Mouse (Mus musculus) naive thymus-derived CD4-positive, alpha-beta T cell, adult 2 months (primary cell): ENCODE measurements around the gene Mmgt2.
"Not testable (repeated sequence)": the region's sequence is repeated elsewhere in the genome, so short reads cannot be mapped to it uniquely, and the experiment has no call there.

Experiments used
- DNase-seq: peaks from one replicate; pipeline ENCODE4 v3.0.0-alpha.2; 2011; ENCODE audit warnings: low read depth

The Mmgt2 gene

GRCm38 (mm10) chr11:62645732-62646494, 2.6 kb upstream of the Mmgt2 start:
- no peak for DNase-seq

DNA sequence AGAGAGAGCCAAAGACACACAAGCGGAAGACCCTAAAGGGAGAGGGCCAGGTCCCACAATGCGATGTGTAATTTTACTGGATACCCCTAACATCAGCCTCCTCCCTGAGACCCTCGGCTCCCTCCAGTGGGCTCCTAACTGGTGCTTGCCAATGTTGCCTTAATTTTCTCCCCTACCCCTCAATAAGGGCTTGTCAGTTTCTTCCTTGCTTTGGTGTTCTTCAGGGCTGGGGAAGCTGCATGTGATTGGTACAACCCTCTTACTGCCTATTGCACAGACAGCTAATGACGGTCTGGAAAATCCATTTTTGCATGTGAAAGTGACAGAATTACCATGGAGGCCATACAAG, 2.0 kb upstream of the Mmgt2 start:
- no peak for DNase-seq

- DNase-seq: no peak
Measured at GRCm38 (mm10) chr11:62646958-62647515, 1.4 kb upstream of the Mmgt2 start.

- no peak for DNase-seq
Measured at GRCm38 (mm10) chr11:62647661-62648590, 538 bp upstream of the Mmgt2 start, which contains the start of gene Lrrc75a. Lrrc75a (minus strand) TSS chr11:62648523.

DNA sequence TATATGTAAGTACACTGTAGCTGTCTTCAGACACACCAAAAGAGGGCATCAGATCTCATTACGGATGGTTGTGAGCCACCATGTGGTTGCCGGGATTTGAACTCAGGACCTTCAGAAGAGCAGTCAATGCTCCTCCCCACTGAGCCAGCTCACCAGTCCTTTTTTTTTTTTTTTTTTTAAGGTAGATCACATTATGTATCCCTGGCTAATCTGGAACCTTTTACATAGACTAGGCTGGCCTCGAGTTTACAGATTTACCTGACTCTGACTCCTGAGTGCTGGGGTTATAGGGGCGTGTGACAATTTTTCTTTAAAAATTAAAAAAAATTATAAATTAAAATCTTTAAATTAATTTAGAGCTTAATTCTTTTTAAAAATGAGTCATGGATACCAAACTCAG, 1.3 kb downstream of the Mmgt2 start:
- not testable (repeated sequence) for DNase-seq

GRCm38 (mm10) chr11:62651563-62651962, 3.1 kb downstream of the Mmgt2 start:
- DNase-seq: no peak

DNA sequence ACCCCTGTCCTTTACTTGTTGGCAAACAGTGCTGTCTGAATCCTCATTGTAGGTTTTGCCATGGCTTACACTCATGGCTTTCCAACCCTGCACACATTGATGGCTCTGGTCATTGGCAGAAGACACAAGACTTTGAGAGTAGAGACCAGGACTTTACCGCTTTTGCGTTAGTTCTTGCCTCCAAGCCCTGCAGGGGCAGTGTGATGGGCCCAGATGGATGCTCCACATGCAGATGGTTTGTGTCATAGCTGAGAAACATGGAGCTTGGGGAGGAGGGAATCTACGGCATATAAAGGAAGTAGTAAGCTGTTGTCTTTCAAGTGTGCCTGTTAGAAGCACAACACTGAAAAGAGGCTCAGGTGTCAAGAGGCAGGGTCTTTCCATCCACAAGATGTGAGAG, 3.6 kb downstream of the Mmgt2 start:
- no peak for DNase-seq

DNA sequence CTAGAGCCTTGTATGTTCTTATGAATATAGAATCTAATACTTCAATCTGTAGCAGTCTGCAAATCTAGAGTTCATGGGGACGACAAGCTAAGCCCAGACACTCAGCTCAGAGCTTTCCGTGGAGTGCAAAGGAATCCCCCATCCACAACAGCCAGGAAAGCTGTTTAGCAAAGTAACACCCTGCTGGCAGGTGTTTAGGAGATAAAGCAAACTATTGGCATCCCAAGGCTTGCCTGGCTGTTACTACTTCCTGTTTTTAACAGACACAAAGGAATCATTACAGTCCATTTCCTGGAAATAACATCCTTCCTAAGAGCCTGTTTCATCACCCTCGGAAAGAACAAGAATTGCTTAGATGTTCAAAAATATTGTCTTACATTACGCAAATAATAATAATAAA, 12.4 kb downstream of the Mmgt2 start:
- no peak for DNase-seq

GRCm38 (mm10) chr11:62664250-62664649, 15.8 kb downstream of the Mmgt2 start:
- DNase-seq: no peak

- no peak for DNase-seq
Measured at GRCm38 (mm10) chr11:62668986-62669385, 20.5 kb downstream of the Mmgt2 start.

GRCm38 (mm10) chr11:62669471-62669870, 21.0 kb downstream of the Mmgt2 start:
- DNase-seq: no peak

DNA sequence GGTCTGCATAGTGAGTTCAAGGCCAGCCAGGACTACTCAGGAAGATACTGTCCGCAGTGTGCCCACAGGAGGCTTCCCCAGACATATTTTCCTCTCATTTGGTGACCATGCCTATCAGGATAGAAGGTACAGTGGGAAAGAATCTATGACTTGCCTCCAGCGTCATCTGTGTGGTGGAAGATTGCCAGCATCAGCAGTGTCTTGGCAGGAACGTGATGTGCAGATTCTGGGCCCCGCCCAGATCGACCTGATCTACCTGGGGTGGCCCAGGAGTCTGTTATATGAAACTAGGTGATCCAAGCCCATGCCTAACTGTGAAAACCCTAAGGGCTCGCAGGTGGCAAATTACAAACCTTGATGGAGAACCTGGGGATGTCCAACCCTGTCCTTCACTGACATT, 21.5 kb downstream of the Mmgt2 start:
- no peak for DNase-seq

GRCm38 (mm10) chr11:62675480-62676289, 27.2 kb downstream of the Mmgt2 start:
- DNase-seq: peak; percentile 76

DNA sequence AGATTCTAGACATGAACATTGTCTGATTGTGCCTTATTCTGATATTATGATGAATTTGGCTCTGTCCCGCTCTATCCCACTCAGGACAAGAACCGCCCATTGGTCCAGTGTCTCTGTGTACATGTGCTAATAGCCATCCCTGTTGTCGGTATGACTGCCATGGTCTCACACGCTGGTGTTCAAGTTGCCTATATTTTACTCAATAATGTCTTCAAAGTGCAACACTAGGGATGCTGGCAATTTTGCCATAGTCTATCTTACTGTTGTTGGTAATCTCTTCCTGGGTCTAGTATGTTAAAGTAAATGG, 27.8 kb downstream of the Mmgt2 start:
- DNase-seq: no peak

DNA sequence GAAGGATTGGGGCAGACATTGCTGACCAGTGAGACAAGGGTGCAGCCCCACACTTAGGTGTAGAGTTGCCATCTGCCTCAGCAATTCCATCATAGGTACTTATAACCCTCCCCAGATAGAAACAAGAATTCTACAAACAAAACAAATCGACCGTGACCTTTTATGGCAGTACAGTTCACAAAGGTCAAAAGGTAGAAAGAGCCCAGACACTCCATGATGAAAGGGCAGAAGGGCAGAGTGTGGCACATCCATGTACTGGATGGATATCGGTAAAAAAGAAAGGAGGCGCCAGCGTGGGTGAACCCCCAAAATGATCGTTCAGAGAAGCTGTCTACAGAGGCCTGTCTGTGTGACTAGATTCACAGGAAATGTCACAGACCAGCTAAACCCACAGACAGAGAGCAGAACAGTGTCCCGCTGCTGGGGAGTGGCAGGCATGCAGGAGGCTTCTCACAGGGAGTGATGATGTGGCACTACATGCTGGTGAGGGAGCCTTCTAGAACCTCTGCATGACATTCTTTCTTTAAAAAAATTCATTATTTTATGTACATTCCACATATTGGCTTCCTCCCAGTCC, 30.4 kb downstream of the Mmgt2 start:
- DNase-seq: peak; percentile 14

DNA sequence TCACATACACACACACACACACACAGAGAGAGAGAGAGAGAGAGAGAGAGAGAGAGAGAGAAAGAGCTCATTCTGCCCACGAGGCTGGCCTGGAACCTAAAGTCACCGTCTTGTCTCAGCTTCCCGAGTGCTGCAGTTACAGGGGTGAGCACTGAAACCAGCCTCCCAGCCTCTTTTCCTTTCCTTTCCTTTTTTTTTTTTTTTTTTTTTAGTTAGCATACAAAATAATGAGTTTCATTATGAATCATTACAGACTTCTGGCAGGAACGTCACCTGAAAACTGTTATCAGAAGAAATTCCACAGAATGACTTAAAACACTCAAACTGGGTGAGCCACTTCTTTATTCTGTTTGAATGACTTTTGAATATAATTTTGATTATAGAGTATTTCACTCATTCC, 31.5 kb downstream of the Mmgt2 start:
- no peak for DNase-seq

DNA sequence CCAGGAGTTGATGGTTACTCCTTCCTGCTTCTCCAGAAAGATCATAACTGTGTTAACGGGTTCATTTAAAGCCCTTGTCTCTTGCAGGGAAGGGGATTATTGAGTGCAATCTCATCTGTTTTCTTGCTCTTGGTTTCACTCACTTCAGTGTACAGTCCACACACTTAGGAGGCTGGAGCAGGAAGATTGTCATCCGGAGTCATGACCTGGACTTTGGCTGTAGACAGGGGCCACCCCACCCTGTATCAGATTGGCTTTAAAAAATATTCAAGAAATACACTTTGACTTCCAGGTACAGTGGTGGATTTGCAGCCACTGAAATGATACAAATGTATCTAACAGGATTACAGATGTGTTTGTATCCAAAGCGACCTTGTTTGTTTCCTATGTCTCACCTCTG, 43.1 kb downstream of the Mmgt2 start:
- no peak for DNase-seq

- DNase-seq: peak; percentile 88
Measured at GRCm38 (mm10) chr11:62693299-62694184, 45.1 kb downstream of the Mmgt2 start.

DNA sequence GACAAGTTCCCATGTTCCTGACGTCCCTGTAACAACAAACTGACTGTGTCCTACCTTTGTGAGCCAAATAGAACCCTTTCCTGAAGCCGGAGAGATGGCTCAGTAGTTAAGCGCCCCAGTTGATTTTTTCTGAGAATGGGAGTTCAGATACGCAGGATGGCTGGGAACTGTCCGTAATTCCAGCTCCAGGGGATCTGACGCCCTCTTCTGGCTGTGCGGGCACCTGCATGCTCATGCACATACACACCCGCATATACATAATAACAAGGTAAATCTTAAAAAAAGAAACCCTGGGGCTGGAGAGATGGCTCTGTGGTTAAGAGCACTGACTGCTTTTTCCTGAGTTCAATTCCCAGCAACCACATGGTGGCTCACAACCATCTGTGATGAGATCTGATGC, 46.7 kb downstream of the Mmgt2 start:
- no peak for DNase-seq

GRCm38 (mm10) chr11:62699749-62700148, 51.3 kb downstream of the Mmgt2 start:
- DNase-seq: peak; percentile 21

- no peak for DNase-seq
Measured at GRCm38 (mm10) chr11:62701218-62701617, 52.8 kb downstream of the Mmgt2 start.
